Mouse (Mus musculus) layer of hippocampus, adult 18-20 months (tissue): ENCODE results near the gene Areg. TPM values are rescaled to one million over a fixed set of nuclear protein-coding genes. Genes with fewer than 3 reads are reported as not detected.

Source experiments
- DNase-seq, 2 experiments: peaks; one replicate each; pipeline ENCODE4 v3.0.0; 2022; ENCODE audit warnings: low spot score in 2 of 2
- long read RNA-seq: library from polyadenylated mRNA; stranded (forward); transcript quantifications from one replicate; pipeline ENCODE4 v2.0.0, GENCODE M21; 2021
- total RNA-seq, 2 experiments: library from RNA; stranded (reverse); gene quantifications; 2 replicates each; pipeline ENCODE4 v1.2.3; 2021

Gene Areg
- total RNA-seq: under 1 TPM in 1 of 2 experiments, not detected in 1; 0.27 TPM
- long read RNA-seq: 0 reads

DNA sequence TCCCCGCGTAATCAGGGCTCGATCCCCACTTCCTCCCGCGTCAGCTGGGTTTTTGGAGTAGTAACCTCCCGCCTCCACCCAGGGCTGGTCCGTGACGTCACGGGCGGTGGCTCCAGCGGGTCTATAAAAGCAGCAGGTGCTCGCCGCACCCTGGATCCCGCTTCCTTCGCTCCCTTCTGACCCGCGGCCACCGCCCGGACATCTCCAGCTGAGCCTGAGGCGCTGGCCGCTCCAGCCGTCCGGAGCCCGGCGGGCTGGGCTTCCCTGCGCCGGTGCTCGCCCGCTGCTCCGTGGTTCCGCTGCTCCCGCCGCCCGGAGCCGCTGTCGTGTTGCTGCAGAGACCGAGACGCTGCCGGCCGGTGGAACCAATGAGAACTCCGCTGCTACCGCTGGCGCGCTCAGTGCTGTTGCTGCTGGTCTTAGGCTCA lies at the start of gene Areg:
Gene Areg, plus strand, starts transcription at position 154 of the 428 bp plus-strand sequence.
- peak; percentile 10 to 35 for DNase-seq

GRCm38 (mm10) chr5:91090301-91090700 lies 49.1 kb upstream of the Areg start:
- DNase-seq: no peak

DNA sequence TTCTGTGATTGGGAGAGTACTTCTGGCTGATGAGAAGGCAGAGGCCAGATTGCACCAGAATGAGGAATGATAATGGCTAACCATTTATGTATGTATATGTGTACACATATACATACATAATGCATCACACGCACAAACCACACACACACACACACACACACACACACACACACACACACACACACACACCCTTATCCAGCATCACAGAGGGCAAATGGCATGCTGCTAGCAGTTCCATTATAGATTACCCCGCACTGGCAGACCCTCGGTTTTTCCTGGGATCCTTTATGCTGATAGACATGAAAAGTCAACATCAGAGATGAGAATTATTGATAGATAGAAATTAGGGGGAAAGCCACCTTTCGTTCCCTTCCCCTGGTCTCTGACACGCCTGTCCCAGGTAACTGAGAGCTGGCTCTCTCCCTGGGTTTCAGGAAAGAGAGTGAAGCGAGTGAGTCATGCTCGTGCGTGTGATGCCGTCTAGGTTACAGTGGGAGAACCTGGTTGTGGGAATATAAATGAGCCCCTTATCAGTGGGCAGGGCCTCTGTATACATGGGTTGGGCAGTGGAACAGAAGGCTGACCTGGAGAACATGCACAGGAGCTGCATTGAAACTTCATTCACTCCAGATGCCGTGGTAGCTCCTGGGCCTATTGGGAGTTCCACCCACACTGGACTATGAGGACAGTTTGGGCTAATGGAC lies 41.3 kb upstream of the Areg start:
- DNase-seq: no peak

GRCm38 (mm10) chr5:91101742-91102141 lies 37.7 kb upstream of the Areg start:
- peak; percentile 24 to 59 for DNase-seq

- DNase-seq: no peak
Measured at GRCm38 (mm10) chr5:91103943-91104665, 35.3 kb upstream of the Areg start.

GRCm38 (mm10) chr5:91106248-91106647 lies 33.2 kb upstream of the Areg start:
- no peak for DNase-seq

GRCm38 (mm10) chr5:91110023-91110670 lies 29.3 kb upstream of the Areg start:
- DNase-seq: no peak

GRCm38 (mm10) chr5:91111019-91111418 lies 28.4 kb upstream of the Areg start:
- no peak for DNase-seq

- no peak for DNase-seq
Measured at GRCm38 (mm10) chr5:91113967-91114366, 25.4 kb upstream of the Areg start.

DNA sequence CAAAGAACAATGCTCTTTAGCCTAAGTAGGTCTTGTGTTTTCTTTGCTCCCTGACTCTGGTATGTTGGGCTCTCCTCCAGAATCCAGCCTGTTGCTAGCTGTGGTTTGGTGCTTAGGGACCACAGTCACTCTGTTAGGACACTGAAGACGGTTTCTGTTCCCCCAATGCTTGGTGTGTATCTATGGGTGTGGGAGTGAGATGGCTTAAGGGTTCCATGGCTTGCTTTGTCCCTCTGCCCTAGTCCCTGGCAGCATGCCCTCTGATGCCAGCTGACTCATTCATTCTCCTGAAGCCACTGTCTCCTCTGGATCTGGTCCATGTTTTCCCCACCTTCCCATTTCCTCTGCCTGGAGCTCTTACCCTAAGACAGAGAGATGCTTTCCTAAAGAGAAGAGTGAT lies 24.8 kb upstream of the Areg start:
- DNase-seq: no peak

DNA sequence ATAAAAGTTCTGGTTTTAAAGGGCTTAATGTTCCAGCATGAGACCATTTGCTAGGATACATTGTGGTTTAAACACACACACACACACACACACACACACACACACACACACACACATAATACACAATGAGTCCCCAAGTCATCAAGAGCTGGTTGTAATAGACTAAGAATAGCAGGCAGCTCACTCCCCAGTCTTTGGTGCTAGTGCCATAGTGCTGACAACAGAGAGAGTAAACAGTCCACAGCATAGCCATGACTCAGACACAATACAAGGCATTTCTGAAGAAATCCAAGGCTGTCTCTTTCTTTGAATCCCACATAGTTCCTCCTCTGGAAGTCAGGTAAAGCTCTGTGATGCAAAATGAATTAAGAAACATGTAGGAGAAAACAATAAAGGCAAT lies 20.8 kb upstream of the Areg start:
- DNase-seq: no peak

GRCm38 (mm10) chr5:91123404-91123803 lies 16.0 kb upstream of the Areg start:
- DNase-seq: no peak

GRCm38 (mm10) chr5:91124140-91124539 lies 15.3 kb upstream of the Areg start:
- DNase-seq: no peak

DNA sequence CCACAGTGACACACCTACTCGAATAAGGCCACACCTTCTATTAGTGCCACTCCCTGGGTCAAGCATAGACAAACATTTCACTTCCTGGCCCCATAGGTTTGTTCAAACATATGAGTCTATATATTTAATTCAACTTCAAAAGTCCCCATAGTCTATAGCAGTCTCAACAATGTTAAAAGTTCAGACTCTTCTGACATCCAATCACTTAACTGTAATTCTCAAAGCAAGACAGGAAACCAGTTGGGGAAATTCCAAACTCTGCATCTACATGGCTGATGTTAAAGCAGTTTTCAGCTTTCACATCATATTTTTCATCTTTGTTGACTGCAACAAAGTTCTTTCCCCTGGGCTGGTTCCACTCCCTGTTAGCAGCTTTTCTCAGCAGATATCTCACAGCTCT lies 12.8 kb upstream of the Areg start:
- no peak for DNase-seq

DNA sequence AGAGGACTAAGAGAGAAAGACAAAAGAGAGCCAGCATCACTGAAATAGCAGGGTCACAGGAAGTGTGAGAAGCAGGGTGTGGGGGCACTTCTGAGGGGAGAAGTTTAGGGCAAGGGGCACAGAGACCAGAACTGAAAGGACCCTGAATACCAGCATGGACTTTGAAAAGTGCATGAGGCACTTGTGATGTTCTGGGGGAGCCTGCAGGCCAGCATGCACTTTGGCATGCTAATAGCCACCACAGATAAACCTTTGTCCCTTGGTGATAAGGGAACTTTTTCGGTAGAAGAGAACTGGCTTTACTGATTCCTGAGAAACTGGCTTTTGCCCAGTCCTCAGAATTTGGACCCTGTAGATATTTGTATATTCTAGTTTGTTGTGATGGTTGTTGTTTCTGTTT lies 4.4 kb upstream of the Areg start:
- no peak for DNase-seq

DNA sequence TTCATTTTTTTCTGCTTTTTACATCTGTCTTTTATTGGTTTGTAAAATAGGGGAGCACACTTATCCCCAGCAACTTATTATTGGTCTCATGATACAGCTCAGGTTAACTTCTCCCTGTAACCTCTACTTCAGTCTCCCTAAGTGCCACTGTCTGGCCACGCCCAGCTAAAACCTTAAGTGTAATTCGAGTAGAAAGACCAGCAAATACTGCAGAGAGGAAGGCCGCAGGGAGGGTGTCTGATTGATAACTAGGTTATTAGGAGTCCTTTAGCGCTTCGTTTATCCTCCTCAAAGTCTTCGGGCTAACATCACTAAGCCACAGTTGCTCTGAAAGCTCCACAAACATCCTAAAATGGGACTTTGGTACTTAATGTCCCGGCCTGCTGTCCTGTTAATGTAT lies 429 bp upstream of the Areg start:
- DNase-seq: no peak

DNA sequence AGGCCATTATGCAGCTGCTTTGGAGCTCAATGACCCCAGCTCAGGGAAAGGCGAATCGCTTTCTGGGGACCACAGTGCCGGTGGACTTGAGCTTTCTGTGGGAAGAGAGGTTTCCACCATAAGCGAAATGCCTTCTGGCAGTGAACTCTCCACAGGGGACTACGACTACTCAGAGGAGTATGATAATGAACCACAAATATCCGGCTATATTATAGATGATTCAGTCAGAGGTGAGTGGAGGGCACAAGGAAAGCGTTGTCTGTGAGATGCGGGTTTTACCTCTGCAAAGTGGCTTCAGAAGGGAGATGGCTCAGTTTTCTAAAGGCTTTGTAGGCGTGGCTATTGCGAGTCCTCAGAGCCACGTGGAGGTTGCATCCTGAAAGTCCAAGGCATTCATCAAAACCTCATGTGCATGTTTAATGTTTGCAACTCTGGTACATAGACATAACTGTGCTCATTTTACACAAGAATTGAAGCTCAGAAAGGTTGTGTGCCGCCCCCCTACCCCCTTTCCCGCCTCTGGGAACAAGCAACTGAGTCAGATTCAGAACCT lies 1.6 kb downstream of the Areg start:
- no peak for DNase-seq

GRCm38 (mm10) chr5:91144971-91145370 lies 5.6 kb downstream of the Areg start:
- DNase-seq: peak; percentile 25 to 64

- no peak for DNase-seq
Measured at GRCm38 (mm10) chr5:91147001-91147400, 7.6 kb downstream of the Areg start.

DNA sequence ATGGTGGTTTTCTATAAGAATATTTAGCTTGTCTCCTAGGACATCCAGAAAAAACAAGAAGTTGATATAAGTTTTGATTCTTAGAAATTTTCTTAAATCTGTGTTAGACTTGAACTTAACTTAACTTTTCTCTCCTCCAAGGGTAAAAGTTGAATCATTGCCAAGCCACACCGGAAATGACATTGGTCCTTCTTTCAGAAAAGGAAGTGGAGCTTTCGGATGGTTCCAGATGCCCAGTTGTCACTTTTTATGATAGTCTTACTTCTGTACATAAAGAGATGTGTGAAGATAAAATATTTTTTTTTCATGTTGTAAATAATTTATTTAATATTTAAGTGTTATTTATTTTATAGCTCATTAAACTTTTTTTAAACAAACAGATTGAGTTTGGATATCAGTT lies 8.7 kb downstream of the Areg start:
- no peak for DNase-seq

GRCm38 (mm10) chr5:91156677-91157076 lies 17.3 kb downstream of the Areg start:
- no peak for DNase-seq

GRCm38 (mm10) chr5:91157169-91157568 lies 17.8 kb downstream of the Areg start:
- DNase-seq: no peak
